Mouse (Mus musculus) spleen, postnatal 14 days (tissue): ENCODE data around the gene Padi3.

Experiments used
- DNase-seq, 2 experiments: peaks; one replicate each; pipeline ENCODE4 v3.0.0; 2021 to 2022; ENCODE audit warnings: low spot score in 2 of 2

Gene Padi3

GRCm38 (mm10) chr4:140780507-140780906 is 29.9 kb downstream of the Padi3 start:
- no peak for DNase-seq

DNA sequence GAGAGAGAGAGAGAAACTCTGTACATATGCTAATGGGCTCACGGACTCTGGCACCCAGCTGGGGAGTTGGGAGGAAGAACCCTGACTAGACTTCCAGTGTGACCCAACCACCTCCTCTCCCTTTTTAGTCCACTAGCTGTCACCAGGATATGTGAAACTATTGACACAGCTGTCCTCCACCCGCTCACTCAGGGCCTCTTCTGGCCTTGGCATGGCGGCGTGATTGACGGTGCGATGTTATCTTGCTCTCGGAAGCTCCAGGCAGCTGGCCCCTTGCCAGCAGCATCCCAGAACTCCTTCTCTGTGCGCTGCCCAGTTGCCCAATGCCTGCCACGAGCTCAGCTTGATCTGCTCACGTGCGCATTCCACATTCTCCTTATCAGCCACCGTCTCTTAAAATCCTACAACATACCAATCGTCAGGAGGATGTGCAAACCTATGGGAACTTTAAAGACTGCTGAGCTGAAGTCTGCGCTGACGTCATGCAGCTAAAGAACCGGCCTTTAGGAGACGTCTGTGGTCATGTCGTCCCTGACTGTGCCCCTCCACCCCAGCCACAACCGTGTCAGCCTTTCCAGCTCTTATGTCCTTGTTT is 30.5 kb downstream of the Padi3 start:
- no peak for DNase-seq

DNA sequence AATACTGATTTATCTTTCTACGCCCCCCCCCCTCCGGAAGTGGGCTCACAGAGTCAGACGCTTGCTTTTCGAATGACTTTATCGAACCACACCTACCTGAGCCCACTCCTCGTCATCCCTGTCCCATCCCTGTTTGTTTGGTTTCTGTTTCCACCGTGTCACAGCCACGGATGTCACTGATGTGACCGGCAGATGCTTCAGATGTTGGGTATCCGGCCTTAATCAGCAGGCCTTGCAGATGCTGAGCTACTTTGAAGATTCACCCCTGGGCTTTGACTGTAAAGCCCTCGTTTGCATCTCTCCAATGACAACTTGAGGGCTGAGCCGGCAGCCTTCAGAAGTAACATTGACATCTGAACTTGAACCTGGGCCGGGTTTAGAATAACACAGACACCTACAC is 33.8 kb downstream of the Padi3 start:
- DNase-seq, result no peak

DNA sequence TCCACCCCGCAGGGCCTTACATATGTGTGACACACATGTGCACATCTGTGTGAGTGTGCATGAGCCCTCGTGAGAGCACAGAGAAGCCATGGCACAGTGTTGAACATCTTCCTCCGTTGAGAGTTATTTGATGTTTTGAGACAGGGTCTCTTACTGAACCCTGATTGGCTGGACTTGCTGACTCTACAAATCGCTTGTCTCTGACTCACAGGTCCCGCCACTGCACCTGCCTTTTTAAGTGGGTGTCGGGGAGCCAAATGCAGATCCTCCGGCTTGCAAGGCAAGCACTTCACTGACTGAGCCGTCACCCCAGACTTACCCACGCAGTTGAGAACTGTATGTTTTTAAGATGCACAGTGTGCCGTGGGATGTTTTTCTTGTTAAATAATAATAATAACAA is 34.6 kb downstream of the Padi3 start:
- DNase-seq, result no peak

- no peak for DNase-seq
Observed at GRCm38 (mm10) chr4:140774893-140775292, 35.6 kb downstream of the Padi3 start.

GRCm38 (mm10) chr4:140774025-140774800 is 36.2 kb downstream of the Padi3 start, which contains the start of gene Padi4:
Gene Padi4 (minus strand): TSS chr4:140774236.
- DNase-seq, result no peak

DNA sequence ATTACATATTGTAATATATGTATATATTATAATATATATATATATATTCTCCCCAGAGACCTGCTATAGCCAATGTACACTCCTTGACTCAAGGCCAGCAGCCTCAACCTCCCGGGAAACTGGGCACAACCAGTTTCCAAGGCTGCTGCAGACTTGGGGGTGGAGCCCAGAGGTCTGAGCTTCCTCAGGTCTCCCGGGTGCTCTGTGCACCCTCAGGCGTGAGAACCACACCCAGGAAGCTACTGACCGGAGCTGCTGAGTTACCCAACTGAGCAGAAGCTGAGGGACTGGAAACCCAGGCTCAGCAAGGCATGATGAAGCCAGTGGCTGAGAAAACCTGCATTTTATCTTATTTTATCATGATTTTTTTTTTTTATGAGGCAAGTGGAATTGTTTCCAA is 39.4 kb downstream of the Padi3 start:
- DNase-seq, result no peak

DNA sequence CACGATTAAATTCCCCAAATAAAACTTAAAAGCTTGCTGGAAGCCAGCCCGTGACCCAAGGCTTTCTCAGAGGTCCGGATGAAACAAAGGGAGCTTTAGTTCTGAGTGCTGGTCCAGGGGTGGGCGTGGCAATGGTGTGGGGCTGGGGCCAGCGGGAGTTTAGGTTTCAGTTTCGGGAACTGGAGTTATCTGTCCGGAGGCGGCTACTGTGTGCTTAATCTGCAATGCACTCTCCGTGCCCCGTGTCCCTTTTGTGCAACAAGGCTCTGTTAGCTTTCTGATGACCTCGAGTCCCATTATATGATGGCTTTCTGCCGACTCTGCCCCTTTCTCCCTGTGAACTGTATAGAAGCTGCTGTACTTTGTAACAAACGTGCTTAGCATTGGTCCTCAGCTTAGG is 40.0 kb downstream of the Padi3 start:
- no peak for DNase-seq

DNA sequence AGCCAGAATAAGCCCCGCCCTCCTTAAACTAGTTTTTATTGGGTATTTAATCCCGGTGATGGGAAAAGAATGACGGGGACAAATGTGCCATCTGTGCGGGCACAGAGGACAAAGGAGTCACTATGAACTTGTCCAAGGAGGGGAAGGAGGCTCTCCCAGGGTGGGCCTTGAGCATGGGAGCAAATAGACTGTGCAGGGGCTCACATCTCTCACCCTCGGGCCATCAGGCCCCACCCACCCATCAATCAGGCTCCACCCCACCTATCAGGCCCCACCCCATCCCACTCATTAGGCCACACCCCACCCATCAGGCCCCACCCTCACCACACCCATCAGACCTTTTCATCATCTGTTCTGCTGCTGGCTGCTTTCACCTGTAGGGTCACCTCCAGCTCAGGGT is 41.5 kb downstream of the Padi3 start:
- DNase-seq, result no peak

DNA sequence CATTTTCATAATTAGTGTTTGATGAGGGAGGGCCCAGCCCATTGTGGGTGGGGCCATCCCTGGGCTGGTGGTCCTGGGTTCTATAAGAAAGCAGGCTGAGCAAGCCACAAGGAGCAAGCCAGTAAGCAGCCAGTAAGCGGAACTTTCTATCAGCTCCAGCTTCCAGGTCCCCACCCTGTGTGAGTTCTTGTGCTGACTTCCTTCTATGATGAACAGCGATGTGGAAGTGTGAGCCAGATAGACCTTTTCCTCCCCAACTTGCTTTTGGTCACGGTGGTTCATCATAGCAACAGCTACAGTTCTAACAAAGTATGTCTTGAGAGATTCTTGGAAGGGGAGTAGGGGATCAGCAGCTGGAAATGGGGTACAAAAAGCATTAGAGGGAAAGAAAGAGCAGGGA is 44.5 kb downstream of the Padi3 start:
- no peak for DNase-seq

GRCm38 (mm10) chr4:140763158-140763557 is 47.3 kb downstream of the Padi3 start:
- peak; percentile 41 to 72 for DNase-seq

DNA sequence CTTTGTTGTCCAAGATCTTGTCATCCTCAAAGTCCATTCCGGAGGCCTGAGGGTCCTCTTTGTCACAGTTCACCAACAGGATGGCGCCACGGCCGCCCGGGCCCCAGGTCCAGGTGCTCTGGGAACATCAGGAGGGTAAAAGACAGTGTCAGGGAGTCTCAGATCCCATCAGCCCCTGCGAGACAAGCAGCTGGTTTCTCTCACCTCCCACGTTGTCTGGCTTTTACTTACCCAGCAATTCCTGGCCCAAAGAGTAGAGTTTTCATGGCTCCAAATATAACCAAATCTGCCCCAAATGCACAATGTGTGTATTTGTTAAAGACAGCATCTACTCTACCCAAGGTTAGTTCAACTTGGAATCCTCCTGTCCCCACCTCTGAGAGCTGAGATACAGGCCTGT is 48.8 kb downstream of the Padi3 start:
- no peak for DNase-seq

DNA sequence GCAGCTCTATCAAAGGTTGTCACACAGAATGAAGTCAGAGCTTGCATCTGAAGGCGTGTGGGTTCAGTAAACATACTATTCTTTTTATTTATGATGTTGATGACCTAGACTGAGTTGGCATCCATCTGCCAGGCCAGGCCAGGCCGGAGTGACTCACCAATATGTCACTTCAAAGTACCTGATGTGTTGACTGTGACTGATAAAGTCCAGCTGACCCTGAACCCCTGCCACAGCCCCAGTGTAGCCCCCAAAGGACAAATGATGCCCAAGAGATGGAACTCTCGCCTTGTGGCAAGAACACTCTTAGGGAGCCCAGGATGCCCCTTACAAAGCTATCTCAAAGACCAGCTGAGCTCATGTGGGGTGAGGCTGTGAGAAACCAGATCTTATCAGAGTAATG is 54.6 kb downstream of the Padi3 start:
- no peak for DNase-seq

GRCm38 (mm10) chr4:140753366-140753765 is 57.1 kb downstream of the Padi3 start:
- DNase-seq, result no peak

- DNase-seq, result peak; percentile 26 to 49
Observed at GRCm38 (mm10) chr4:140750328-140750727, 60.1 kb downstream of the Padi3 start.

- no peak for DNase-seq
Observed at GRCm38 (mm10) chr4:140747978-140748377, 62.5 kb downstream of the Padi3 start.

- DNase-seq, result peak; percentile 22 to 50
Observed at GRCm38 (mm10) chr4:140744654-140745053, 65.8 kb downstream of the Padi3 start.

GRCm38 (mm10) chr4:140743086-140743485 is 67.4 kb downstream of the Padi3 start:
- no peak for DNase-seq

DNA sequence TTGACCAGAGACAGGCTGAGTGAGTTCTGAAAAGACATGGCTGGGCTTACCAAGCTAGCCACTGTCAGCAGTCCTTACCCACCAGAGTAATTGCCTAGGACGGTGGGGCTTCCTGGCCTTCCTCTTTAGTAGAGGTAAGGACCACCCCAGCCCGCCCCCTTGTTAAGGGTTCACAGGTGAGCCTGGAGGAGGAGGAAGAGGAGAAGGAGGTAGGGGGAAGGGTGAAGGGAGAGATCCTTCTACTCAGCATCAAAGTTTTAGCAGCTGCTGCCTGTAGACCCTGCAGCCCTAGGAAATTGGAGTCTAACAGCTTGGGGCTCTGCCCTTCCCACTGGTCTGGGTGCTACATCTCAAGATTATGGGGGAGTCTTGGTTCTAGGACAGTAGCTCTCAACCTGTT is 67.9 kb downstream of the Padi3 start, which contains the start of gene Padi6:
TSS of gene Padi6 (minus strand) at position 101 of the 400 bp plus-strand sequence.
- DNase-seq, result no peak

GRCm38 (mm10) chr4:140741401-140741800 is 69.0 kb downstream of the Padi3 start:
- DNase-seq, result no peak

DNA sequence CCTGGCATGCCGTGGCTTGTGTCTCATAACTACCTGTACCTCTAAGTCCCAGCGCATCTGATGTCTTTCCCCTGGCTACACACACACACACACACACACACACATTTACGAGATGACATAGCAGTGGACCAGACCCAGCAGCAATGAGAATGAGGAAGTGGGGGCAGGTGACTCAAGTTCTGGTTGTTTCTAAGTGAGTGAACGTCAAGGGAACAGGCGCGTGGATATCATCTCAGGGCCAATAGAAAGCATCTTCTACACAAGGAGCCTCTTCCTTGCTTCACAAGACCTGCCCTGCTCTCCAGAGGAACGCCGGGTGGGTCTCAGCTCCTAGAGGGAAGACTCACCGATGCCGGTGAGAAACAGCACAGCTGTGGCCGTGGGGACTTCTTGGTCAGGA is 69.8 kb downstream of the Padi3 start:
- no peak for DNase-seq
